Mouse (Mus musculus) left cerebral cortex, postnatal 25 days (tissue): ENCODE measurements around the gene Pde2a. TPM values are rescaled to one million over a fixed set of nuclear protein-coding genes. Genes with fewer than 3 reads are reported as not detected.

Source experiments
- DNase-seq, 2 experiments: peaks; one replicate each; pipeline ENCODE4 v3.0.0; 2022; ENCODE audit warnings: low spot score in 2 of 2, mixed read lengths in 1 of 2
- intact Hi-C: fragments of 180-260 bp; cut with DNase I; formaldehyde crosslinking; loops from one replicate; pipeline ENCODE4 v1.15.1; 2025
- total RNA-seq, 2 experiments: library from RNA; stranded (reverse); gene quantifications; 2 replicates each; pipeline ENCODE4 v1.2.3; 2021

The Pde2a gene
- total RNA-seq, 2 experiments from 2014 or later, result 377 to 383 TPM

DNA sequence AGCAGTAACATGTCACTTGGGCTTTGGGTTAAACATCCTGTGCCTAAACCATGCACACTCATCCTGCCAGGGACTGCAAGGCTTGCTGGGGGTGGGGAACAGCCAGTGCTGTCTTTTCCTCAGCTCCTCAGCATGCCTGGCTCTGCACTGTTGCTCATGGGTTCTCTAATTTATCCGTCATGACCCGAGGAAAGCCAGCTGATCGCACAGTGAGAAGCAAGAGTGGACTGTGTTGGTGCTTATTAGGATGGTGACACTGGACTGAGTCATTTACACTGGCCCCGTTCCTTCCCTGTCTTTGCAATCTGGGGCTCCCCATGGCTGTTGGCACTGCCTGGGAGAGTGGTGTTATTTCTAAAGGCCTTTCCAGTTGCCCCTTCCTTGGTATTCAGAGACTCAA, 22.7 kb downstream of the Pde2a start:
- intact Hi-C loops, result no loop called here
- DNase-seq, result no peak

DNA sequence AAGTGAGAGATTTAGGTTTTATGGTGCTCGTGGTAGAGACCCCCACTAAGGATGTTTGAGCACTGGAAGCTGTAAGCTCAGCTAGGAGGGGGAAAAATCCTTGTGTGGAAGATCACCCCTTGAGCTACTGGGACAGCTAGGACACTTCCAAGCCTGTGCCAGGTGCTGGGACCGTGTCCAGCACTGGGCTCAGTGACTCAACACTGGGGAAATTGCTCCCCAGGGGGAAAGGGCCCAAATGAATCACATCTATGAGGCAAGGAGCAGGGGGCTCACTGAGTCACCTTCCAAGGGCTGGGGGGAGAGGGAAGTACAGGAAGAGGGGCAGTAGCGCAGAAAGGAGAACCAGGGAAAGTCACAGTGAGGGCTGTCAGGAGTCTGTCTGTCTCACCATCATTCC, 28.4 kb downstream of the Pde2a start:
- intact Hi-C loops, result loop anchor here (1.0 to 5.0 kb wide), 4 partner anchors 53 to 171 kb away; no protein-coding TSS in a partner anchor
- DNase-seq, result no peak

DNA sequence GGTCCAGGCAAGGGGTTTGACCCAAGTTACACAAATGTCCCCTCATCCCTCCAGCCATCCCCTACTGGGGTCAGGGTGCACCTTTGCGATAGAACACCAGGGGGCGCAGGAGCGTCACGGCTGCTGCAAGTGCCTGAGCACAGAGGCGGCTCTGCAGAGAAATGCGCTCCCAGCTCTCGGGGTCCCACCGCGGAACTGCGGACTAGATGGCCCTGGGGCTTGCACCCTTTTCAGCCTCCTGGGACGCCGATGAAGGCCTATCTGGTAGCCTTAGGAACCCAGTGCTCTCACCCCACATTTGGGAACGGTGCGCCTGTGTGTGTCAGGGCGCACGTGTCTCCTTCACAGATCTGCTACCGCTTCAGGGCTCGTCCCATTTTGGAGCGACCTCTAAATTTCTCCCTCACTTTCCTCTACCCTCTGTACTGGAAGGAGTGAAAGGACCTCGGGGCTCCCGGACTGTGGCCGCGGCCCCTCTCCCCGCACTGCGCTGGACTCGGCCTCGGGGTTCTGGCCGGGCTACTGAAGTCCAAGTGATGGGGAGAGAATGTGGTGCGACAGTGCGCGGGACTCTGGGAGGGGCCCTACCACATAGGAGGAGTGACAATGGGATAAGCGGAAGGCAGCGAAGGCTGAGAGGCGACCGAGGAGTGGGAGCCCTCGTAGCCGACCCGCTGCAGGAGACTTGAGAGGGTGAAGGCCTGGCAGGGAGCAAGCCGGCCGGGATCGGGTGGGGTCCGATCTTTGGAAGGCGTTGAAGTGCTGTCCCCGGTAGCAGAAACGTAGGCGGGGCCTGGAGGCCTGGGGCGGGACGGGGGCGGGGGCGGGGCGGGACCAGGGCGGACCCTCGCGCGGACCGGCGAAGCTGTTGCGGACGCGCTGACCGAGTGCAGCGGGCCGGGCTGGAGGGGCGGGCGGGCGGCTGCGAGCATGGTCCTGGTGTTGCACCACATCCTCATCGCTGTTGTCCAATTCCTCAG, 29.2 kb downstream of the Pde2a start:
- intact Hi-C loops, result loop anchor here (1.0 to 5.0 kb wide), 4 partner anchors 53 to 170 kb away; no protein-coding TSS in a partner anchor
- DNase-seq, result peak; percentile 89 to 91

DNA sequence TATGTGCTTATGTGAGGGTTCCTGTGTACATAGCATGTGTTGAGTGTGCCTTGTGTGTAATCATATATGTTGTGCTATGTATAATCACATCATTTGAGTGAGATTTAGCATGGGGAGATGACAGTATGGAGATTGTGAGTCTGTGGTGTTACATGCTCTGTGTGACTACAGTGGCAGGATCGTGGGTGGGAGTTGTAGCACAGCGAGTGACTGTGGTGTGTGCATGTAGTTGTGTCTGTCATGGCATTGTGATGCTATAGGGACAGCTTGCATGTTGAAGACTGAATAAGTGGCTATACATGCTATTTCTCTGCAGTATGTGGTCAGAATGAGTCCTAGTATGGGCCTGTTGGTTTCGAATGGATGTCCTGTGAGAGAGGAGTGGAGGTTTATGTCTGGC, 31.2 kb downstream of the Pde2a start:
- intact Hi-C loops, result loop anchor here (5.0 kb wide), 1 partner anchor 70 kb away; no protein-coding TSS in a partner anchor
- DNase-seq, result peak in 1 of 2 experiments; percentile 59

DNA sequence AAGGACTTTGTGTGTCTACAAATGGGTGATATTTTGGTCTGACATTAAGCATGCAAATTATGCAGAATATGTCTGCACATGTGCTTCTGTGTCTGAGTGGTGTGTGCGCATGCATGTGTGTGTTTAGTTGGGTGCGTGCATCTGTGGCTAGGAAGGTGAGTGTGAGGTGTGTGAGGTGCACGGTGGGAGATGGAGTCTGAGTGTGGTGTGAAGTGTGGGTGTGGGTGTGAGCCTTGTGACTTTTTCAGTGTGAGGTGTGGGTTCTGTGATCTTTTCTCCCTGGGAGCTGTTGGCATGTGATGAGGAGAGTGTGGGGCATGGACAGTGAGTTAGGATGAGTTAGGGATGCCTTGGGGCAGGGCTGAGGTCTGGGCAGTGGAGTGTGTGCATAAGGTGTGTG, 31.8 kb downstream of the Pde2a start:
- intact Hi-C loops, result loop anchor here (5.0 kb wide), 1 partner anchor 69 kb away; no protein-coding TSS in a partner anchor
- peak in 1 of 2 experiments; percentile 50 for DNase-seq

DNA sequence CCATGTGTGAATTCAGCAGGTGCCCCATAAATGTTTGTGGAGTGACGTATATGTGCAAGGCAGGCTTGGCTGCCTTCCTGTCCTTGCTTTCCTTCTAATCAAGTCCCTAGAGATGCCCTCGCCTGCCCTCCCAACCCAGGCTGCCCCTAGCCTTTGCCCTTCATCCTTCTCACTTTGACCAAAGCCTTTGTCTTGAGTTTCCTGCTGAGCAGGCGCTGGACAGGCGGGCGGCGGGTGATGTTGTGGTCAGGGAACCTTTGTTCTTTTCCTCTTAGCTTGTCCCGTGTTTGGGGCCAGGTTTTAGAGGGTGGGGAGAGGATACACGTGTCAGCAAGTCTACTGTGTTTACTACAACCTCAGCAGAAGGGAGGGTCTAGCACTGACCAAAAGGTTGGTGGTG, 32.2 kb downstream of the Pde2a start:
- intact Hi-C loops, result loop anchor here (5.0 kb wide), 1 partner anchor 69 kb away; no protein-coding TSS in a partner anchor

DNA sequence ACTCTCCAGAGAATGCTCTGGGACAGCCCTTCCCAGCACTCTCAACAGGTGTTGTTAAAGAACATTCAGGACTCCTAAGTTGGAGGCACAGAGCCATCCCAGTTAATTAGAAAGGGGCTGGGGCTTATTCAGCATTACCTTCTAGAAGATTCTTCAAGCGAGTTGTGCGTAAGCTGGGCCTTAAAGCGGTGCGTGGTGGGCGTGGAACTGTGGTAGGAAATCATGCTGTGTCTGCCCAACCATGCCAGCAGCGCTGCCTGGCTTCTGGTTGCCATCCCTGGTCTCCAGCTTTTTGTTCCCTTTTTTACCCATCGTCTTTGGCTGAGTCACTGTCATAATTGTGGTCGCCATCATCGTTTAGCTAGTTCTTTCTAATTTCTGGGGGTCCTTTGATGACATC, 33.0 kb downstream of the Pde2a start:
- intact Hi-C loops, result loop anchor here (5.0 kb wide), 1 partner anchor 68 kb away; no protein-coding TSS in a partner anchor
- peak in 1 of 2 experiments; percentile 69 for DNase-seq

More for the DNA sequence above, 32.2 kb downstream of the Pde2a start:
- DNase-seq, result no peak

DNA sequence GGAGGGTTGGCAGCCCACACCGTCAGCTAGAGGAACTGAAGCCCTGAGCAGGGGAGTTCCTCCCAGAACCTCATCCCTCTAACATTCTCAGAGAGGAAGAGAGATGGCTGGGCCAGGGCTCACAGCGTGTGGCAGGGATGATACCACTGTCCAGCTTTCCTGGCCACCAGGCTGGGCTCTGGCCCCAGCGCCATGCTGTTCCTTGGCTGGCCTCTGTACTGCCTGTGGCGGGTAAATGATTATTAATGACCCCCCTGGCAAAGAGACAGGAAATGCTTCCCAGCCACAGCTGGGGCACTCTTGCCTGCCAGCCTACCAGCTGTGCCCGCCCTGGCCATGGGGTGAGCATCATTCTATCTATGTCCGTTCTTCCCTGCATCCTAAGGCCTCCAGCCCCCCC, 33.6 kb downstream of the Pde2a start:
- intact Hi-C loops, result no loop called here
- DNase-seq, result no peak

DNA sequence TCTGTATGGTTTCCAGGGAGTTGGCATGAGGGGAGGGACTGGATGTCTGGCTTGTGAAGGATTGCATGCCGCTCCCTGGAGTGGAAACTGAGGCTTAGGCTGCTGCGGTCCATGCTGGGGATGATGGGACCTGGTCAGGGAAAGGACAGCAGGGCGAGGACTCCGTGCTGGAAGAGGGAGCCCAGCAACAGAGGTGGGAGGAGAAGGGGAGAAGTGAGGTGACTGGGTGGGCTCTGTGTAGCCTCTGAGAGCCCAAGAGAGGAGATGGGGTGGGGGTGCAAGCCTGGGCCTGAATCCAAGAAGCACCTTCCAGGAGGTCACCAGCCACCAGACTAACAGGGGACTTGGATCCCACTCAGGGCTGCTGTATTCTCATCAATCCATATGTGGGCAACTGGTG, 34.8 kb downstream of the Pde2a start:
- DNase-seq, result no peak
- intact Hi-C loops, result no loop called here

DNA sequence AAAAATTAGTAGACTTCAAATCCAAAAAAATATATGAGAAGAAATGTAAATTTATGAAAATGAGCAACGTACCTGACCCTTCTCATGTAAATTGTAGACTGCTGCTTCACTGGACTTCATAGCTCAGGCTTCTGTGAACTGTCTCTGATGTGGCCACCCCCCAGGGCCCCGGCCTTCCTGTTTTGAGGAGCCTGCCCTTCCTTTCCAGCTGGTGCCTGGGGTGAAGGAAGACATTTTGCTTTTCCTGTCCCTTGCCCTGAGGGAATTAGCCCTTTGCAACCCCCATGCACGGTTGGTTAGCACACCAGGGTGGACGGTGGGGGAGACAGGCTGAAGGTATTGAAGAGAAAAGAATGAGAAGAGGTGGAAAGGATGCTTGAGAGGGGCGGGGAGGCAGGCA, 35.3 kb downstream of the Pde2a start:
- no peak for DNase-seq
- intact Hi-C loops, result no loop called here

DNA sequence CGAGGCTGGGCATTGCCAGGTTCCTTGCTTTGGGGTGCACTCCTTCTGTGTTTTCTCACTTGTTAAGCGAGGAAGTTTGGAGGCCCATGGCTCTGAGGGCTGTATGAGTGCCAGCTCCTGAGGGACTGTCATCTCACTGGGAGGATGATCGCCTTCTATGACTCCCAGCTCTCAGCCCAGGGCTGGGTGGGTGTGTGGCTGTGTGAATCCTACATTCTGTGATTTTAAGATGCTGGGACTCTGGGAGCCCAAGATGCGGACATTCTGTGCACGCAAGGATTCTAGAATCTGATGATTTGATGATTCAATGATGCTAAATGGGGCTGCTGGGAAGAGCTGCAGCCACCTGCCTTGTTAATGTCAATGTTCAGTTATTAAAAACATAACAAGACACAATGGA, 35.8 kb downstream of the Pde2a start:
- DNase-seq, result peak in 1 of 2 experiments; percentile 91
- intact Hi-C loops, result no loop called here

DNA sequence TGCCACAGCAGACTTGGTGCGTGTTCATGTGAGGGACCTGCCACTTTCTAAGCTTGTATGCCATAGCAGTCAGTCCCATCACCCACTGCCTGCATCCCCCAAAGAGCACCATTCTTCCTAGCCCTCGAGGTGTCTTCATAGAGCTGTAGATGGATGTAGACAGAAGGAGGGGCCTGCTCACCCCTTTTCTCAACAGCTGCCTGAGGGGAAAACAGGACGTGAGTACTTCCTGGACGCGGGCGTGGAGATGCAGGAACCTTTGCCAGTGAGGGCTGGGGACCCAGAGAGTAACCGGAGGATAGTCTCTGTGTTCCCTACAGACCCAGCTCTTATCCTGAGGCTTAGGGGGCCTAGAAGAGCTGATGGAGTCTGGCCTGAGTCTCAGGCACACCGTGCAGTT, 36.3 kb downstream of the Pde2a start:
- intact Hi-C loops, result no loop called here
- DNase-seq, result no peak

DNA sequence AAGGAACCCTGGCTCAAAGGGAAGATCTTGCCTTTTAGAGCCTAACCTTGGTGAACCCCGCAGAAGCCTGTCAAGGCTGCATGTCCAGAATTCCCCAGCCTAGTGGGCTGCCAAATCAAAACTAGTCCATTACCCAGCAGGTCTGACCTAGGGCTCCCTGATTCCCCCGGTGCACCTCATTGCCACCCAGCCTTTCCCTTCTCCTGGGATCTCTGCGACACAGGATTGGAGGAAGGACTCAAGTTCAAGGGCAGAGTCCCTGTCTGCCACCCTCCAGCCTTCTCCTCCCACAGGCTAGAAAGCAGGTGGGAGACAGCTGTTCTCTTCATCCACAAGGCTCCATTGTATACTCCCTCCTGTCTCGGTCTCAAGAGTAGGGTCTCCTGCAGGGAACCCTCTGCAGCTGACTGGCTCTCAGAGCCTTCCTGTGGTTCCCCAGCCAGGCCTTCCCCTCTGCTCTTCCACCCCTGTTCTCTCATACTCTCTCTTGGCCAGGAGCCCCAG, 36.8 kb downstream of the Pde2a start:
- intact Hi-C loops, result no loop called here
- no peak for DNase-seq

DNA sequence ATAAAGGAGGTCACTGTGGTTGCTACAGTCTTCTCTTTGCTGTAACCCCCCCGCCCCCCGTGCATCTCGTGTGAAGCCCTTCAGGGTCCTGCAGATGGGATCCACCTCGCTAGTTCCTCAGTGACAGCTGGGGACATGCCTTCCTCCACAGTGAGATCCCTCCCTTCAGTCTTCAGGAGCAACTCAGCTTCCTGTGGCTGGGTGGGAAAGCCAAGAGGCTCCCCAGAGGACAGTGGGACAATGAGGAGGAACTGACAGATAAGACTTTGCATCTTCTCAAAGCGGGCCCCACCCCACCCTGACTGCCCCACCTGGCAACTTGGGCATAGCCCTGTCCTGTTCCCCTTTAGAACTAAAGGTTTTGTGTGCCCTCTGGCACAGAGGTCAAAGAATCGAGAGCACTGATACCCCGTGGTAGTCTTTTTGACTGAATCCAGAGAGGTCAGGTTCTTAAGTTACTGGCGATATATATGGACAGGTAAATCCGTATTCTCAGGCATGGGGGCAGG, 37.9 kb downstream of the Pde2a start:
- intact Hi-C loops, result no loop called here
- no peak for DNase-seq

DNA sequence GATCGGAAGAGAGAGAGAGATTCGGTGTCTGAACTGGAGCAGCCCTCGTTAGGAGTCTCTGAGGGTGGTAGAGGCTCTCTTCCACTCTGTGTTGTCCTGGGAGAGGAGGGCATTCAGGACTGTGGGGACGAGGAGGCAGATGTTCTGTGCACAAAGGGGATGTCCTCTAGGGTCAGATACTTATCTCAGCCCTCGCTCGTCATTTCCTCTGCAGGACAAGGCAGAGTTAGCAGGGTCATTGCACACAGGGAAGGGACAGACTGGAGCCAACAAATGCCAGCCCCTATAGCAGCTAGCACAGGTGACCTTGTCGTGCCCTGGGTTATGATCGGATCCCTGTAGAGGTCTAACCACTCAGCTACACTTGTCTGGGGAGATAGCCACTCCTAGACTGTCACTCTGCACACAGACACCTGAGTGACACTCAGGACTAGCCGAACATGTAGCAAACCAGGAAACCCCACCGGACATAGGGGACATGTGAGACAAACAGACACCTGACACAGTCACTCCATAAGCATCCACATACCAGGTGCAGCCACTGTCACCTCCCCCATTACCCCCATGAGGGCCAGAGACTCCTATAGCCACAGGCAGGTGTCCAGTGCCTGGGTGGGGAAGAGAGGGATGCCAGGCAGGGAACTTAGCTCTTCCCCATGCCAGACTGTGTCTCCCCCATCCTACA, 38.6 kb downstream of the Pde2a start:
- intact Hi-C loops, result no loop called here
- no peak for DNase-seq

DNA sequence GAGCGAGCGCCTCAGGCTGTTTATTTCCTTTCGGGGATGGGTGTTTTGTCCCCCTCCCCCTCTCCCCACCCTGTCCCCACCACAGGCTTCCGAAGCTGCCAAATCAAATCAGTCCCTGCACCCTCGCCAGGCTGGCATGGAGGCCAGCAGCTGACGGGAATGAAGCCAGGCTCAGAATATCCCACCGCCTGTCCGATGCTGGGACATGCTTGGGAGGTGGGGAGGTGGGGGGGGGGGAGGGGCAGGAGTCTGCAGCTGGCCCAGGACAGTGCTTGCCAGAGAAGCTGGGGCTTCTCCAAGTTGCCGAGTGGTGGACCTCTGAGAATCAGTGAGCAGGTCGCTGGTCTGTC, 39.1 kb downstream of the Pde2a start:
- intact Hi-C loops, result no loop called here
- DNase-seq, result peak in 1 of 2 experiments; percentile 69

DNA sequence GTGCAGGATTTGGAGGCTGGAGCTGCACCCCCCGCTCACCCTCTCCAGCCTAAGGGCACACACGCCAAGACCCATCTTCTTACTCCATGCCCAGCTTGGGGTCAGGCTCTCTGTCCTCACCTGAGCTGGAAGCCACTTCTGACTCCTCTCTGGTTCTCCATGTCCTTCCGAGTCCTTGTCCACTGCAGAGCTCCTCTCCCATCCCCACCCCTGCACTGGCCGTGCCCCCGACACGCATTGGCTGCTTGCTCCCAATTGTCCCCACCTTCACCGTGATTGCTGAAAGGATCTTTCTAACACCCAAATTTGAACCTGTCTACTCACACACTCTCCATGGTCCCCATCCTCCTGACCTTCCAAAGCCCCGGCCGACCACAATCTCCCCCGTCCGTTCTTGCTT, 40.1 kb downstream of the Pde2a start:
- no peak for DNase-seq
- intact Hi-C loops, result no loop called here

DNA sequence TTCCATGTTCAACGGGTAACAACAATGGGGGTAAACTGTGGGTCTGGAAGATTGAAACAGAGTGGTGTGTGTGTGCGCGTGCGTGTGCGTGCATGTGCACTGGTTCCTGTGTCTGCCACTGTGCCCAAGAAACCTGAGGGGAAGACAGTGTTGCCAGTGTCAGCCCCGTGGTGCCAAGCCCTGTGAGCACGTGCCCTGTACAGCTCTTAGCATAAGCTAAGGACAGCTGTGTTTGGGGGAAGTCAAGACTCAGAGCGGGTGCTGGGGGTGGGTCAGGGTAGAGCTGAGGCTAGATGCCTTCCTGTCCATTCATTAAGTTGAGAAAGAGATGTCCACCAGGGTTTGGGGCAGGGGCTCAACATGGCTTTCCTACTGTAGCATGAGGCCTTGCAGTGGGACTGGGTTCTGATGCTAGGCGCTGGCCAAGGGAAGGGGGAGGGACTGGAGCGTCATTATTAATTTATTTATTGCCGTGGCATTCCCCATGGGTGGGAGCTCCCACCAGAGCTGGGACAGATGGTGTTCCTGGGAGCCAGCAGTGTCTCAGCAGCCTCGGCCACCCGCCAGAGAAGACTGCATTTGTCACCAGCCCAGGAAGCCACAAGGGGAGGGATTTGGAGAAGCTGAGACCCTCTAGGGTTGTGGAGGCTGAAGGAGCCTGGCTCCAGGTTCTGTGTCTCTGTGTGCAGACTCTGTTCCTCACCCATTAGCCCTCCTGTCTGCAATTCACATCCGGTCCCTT, 41.0 kb downstream of the Pde2a start:
- intact Hi-C loops, result no loop called here
- DNase-seq, result peak in 1 of 2 experiments; percentile 75

DNA sequence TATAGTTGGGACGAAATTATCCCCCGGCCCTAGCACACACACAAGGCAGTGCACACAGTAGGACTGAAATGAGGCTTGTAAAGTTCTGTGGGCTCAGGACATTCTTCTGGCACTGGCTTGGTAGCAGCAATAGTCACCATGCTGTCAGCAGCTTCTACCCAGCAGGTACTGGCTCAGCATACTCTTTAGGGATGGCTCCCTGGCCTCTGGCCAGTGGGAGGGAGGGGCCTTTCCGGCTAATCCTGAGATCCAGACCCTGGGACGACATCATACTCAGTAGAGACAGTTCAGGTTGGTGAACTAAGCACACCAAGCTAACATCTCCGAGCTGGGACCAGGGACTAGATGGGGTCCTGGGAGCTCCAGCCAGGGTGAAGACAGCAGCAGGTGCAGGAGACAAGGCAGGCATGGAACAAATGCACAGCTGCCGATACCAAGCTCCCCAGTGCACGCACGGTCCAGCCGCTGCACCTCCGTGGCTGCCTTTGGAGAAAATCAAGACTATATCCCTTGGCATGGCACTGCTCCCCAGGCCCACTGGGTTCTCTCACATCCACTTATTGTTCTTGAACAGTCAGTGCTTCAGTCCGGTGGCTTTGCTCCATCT, 42.3 kb downstream of the Pde2a start:
- intact Hi-C loops, result no loop called here
- DNase-seq, result no peak
